Mouse (Mus musculus): ENCODE results near the gene Fhl5. TPM values are rescaled to one million over a fixed set of nuclear protein-coding genes. Genes with fewer than 3 reads are reported as not detected.

Gene Fhl5
- not detected for polyA plus RNA-seq (2014; fragmentation: Illumina TruSeq; extraction: RNeasy Lipid Tissue Mini Kit (QIAGEN cat#74804); ENCODE audit: low read depth, low replicate concordance)

GRCm38 (mm10) chr4:25242776-25243175, at the start of gene Fhl5:
Gene Fhl5 (minus strand): TSS chr4:25242876.

GRCm38 (mm10) chr4:25281671-25282038, 39.0 kb upstream of the Fhl5 start, which contains the start of gene Ufl1:
Gene Ufl1 (minus strand): TSS chr4:25281821.

Other genes starting within 250 kb of the Fhl5 start
- 43.0 TPM for gene Ufl1, start 38.9 kb upstream of the Fhl5 start, polyA plus RNA-seq (2014; fragmentation: Illumina TruSeq; extraction: RNeasy Lipid Tissue Mini Kit (QIAGEN cat#74804); ENCODE audit: low read depth, low replicate concordance)

All from liver, adult 10 weeks (tissue).